Comparison of ENCODE assay signal across 27 mouse cellular contexts in the genomic region with DNA sequence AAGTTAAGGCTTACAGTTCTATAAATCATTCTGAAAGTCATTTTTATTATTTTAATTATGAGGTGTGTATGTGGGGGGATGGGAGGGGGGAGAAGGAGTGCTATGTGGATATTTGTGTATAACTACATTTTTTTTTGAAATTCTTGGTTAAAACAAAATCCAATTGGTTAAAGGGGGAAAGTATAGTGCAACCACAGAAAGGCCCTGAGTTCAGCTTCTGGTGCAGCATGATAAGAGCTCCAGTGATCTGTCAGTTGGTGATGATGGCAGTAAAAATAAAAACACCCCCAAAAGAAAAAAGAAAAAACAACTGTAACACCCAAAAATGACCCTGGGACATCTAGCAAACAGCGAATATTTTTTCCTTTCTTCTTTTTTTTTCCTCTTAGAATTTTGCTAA.
"Had no signal": no experiment of that assay in that cellular context is flagged by ENCODE, and none has a peak within 500 bp of the region (broad histone marks: within the 10 kb centered on the region; RNA-seq: fewer than 3 reads in every experiment).

No protein-coding gene starts in this region.

- H3K4me2 ChIP-seq: embryonic facial prominence, embryonic 12.5 days; embryonic facial prominence, embryonic 13.5 days; embryonic facial prominence, embryonic 15.5 days; forebrain, embryonic 12.5 days; forebrain, embryonic 13.5 days; forebrain, embryonic 15.5 days had no signal

- DNase-seq: cerebellum, adult 9-10 months; cerebellum, adult 9-11 months; cerebellum, postnatal 10 days; cerebellum, postnatal 14 days; cerebellum, postnatal 25 days; cerebellum, postnatal 36 days; embryo, embryonic 11 days; forebrain, postnatal 0 days; gastrocnemius, adult 2 months; gastrocnemius, postnatal 10 days; gastrocnemius, postnatal 14 days; gastrocnemius, postnatal 25 days; gastrocnemius, postnatal 36 days; heart, adult 11 months; heart, adult 18-20 months; heart, adult 2 months had no signal

- ATAC-seq: forebrain, embryonic 13.5 days; forebrain, embryonic 14.5 days; forebrain, embryonic 15.5 days; forebrain, embryonic 16.5 days; forebrain, postnatal 0 days had no signal

- H3K27me3 ChIP-seq: embryonic facial prominence, embryonic 12.5 days; embryonic facial prominence, embryonic 13.5 days; embryonic facial prominence, embryonic 15.5 days; forebrain, embryonic 12.5 days; forebrain, embryonic 13.5 days; forebrain, embryonic 15.5 days had no signal

- H3K4me3 ChIP-seq: embryonic facial prominence, embryonic 10.5 days; embryonic facial prominence, embryonic 12.5 days; embryonic facial prominence, embryonic 13.5 days; embryonic facial prominence, embryonic 15.5 days; erythroblast, embryonic 14.5 days; forebrain, embryonic 10.5 days; forebrain, embryonic 12.5 days; forebrain, embryonic 13.5 days; forebrain, embryonic 15.5 days; gastrocnemius, adult 2 months; heart, adult 2 months had no signal

- H3K36me3 ChIP-seq: embryonic facial prominence, embryonic 10.5 days; embryonic facial prominence, embryonic 12.5 days; embryonic facial prominence, embryonic 13.5 days; embryonic facial prominence, embryonic 15.5 days; forebrain, embryonic 10.5 days; forebrain, embryonic 12.5 days; forebrain, embryonic 15.5 days had no signal

- H3K9ac ChIP-seq: embryonic facial prominence, embryonic 12.5 days; embryonic facial prominence, embryonic 13.5 days; embryonic facial prominence, embryonic 15.5 days; forebrain, embryonic 12.5 days; forebrain, embryonic 13.5 days; forebrain, embryonic 15.5 days; forebrain, postnatal 0 days had no signal

- H3K9me3 ChIP-seq: embryonic facial prominence, embryonic 10.5 days; embryonic facial prominence, embryonic 12.5 days; embryonic facial prominence, embryonic 13.5 days; embryonic facial prominence, embryonic 15.5 days; forebrain, embryonic 10.5 days; forebrain, embryonic 12.5 days; forebrain, embryonic 13.5 days; forebrain, embryonic 15.5 days had no signal

- H3K4me1 ChIP-seq: embryonic facial prominence, embryonic 10.5 days; embryonic facial prominence, embryonic 12.5 days; embryonic facial prominence, embryonic 13.5 days; embryonic facial prominence, embryonic 15.5 days; forebrain, embryonic 10.5 days; forebrain, embryonic 12.5 days; forebrain, embryonic 13.5 days; forebrain, embryonic 15.5 days had no signal

- H3K27ac ChIP-seq: embryonic facial prominence, embryonic 10.5 days; embryonic facial prominence, embryonic 12.5 days; embryonic facial prominence, embryonic 13.5 days; embryonic facial prominence, embryonic 15.5 days; forebrain, embryonic 10.5 days; forebrain, embryonic 12.5 days; forebrain, embryonic 13.5 days; forebrain, embryonic 15.5 days; gastrocnemius, adult 2 months; heart, adult 2 months had no signal
